Mouse (Mus musculus): ENCODE measurements around the gene Wfdc3. TPM values are rescaled to one million over a fixed set of nuclear protein-coding genes. Genes with fewer than 3 reads are reported as not detected.
"Not testable (repeated sequence)": the region's sequence is repeated elsewhere in the genome, so short reads cannot be mapped to it uniquely, and the experiment has no call there.

Wfdc3 gene
- total RNA-seq, 2 experiments from 2014 or later, result not detected

DNA sequence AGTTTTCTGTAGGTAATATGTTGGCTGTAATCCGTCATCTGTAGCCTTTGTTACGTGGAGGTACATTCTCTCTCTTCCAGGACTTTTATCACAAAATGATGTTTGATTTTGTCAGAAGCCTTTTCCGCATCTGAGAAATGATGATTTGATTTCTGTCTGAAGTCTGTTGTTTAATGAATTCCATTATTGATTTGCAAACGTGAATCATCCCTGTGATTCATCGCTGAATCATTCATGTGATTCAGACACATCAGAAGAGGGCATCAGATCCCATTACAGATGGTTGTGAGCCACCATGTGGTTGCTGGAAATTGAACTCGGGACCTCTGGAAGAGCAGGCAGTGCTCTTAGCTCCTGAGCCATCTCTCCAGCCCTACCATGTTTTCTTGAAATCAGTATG is 3.3 kb upstream of the Wfdc3 start:
- ATAC-seq (replicated peaks; ENCODE audit: low FRiP score, low TSS enrichment, poor library complexity, severe bottlenecking), result no peak

GRCm38 (mm10) chr2:164748191-164748590 is 2.5 kb upstream of the Wfdc3 start:
- ATAC-seq (replicated peaks; ENCODE audit: low FRiP score, low TSS enrichment, poor library complexity, severe bottlenecking), result no peak

GRCm38 (mm10) chr2:164746693-164747092 is 962 bp upstream of the Wfdc3 start:
- 0 out of 2 replicates have a peak, but pooled peaks have one; percentile 28 for ATAC-seq (replicated peaks; ENCODE audit: low FRiP score, low TSS enrichment, poor library complexity, severe bottlenecking)

DNA sequence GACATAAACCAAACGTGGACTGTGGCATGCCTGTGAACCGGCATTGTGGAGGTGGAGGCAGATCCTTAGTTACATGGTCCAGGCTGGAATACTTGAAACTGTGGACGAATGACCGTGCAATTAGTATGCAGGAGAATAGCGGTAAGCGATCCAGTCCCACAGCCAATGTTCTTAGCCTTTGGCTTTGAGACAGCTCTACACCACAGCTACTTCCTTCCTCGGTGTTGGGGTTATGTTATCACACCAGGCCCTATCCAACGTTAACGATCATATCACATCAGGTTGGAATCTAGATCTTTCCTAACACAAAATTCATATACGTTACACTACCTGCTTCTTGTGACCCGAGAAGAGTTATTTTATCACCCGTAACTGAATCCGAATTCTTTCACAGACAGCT is 744 bp downstream of the Wfdc3 start:
- no peak for ATAC-seq (replicated peaks; ENCODE audit: low FRiP score, low TSS enrichment, poor library complexity, severe bottlenecking)

DNA sequence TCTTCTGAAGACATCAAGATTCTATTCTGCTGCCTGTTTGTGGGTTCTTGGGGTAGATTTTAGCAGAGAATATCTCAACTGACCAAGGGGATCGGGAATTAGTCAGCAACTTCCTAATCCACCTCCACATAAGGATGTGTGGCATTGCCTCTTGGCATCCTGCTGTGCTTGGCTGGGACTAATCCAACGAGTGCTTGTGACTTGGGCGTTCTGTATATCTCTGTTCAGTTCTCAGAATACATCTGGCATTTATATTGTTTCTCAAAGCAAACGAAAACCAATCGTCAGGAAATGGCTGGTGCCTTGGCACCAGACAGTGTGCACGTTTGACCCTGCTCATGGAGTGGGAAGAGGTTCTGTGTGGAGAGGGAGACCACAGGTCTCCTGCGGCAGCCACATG is 5.9 kb downstream of the Wfdc3 start:
- ATAC-seq (replicated peaks; ENCODE audit: low FRiP score, low TSS enrichment, poor library complexity, severe bottlenecking), result no peak

DNA sequence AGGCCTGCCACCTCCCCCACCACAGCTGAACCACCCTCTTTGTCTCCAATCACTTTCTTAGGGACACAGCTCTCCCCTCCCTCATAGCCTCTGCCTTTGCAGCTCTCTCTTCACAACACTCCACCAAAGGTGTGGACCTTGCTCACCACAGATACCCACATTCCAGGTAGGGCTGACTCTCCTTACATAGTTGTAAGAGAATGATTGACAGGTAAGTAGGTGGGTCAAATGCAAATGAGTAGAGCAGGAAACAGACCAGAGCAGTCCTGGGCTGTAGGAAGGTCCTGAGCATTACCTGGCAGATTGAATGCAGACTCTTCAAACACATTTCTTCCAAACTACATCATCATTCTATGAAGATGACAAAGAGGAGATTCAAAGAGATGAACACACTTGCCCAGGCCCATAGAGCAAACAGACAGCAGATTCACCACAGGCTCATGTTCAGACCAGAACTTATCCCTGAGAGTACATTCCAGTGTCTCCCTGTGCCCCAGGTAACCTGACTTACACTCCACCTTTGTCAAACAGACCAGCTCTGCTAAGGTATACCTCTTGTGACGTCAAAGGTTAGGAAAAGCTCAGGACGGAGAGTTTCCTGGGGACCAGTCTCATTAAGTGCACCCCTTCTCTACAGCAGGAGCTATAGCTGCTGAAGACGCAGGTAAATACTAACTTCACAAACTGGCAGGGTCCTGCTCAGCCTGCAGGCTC is 8.2 kb downstream of the Wfdc3 start:
- no peak for ATAC-seq (replicated peaks; ENCODE audit: low FRiP score, low TSS enrichment, poor library complexity, severe bottlenecking)

DNA sequence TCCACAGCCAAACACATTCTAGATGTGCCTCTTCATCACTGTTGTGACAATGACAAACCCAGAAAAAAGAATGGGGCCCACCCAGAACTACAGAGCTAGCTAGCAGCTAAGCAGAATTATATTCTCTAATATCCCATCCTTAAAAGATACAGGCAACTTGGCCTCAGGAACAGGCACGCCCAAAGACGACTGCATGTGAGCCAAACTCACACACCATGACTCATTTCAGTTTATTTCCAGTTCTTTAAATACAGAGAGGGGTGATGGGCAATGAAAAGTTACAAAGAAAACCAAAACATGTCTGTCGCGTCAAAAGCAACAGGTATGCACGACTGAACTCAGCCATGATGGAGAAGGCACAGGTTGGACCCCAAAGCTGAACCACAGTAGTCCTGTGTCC is 10.3 kb downstream of the Wfdc3 start:
- ATAC-seq (replicated peaks; ENCODE audit: low FRiP score, low TSS enrichment, poor library complexity, severe bottlenecking), result no peak

DNA sequence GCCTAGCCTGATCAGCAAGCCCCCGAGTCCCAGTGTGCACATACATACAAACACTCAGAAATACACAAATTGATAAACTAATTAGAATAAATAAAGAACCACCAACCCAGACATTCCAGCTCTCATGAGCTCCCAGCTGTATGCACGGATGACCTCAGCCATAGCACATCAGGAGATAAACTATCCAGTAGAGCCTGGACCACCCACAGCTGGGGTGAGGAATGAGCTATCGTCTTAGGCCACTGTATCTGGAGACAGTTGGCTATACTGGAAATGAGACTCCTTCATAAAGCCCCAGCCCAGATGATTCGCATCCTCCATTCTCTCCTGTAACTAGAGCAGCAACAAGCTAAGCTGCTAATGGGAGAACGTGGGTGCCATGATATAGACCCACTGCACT is 10.9 kb downstream of the Wfdc3 start:
- ATAC-seq (replicated peaks; ENCODE audit: low FRiP score, low TSS enrichment, poor library complexity, severe bottlenecking), result no peak

DNA sequence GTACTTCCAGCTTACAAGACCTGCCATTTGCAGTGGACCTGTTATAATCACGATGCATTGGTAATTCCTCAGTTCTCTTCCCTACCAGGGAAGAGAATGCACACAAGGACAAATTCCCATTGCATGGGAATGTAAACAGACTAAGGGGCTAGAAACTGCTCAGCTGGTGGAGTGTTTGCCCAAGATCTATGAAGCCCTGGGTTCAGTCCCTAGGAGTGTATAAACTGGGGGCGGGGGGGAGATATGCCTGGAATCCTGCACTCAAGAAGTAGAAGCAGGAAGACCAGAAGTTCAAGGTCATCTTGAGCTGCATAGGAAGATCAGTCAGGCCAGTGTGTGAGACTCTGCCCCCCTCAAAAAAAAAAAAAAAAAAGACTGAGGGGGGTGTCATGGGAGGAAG is 12.5 kb downstream of the Wfdc3 start:
- no peak for ATAC-seq (replicated peaks; ENCODE audit: low FRiP score, low TSS enrichment, poor library complexity, severe bottlenecking)

GRCm38 (mm10) chr2:164731719-164732118 is 14.0 kb downstream of the Wfdc3 start:
- no peak; the same call in 1 of the 2 replicates for ATAC-seq (replicated peaks; ENCODE audit: low FRiP score, low TSS enrichment, poor library complexity, severe bottlenecking)

- ATAC-seq (replicated peaks; ENCODE audit: low FRiP score, low TSS enrichment, poor library complexity, severe bottlenecking), result peak; percentile 82
Measured at GRCm38 (mm10) chr2:164725895-164726619, 19.7 kb downstream of the Wfdc3 start.

DNA sequence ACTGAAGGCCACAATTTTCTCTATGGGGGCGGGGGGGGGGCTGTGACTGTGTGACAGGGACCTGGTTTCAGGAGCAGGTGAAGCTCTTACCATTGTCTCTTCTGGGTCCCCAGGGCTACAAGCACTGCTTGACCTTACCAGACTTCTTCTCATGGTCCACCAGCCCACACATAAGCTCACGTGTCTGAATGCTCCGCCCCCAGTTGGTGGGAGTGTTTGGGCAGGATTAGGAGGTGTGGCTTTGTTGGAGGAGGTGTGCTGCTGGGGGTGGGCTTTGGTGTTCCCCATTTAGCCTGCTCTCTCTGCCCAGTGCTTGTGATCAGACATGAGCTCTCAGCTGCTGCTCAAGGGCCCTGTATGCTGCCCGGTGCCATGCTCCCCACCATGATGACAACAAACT is 22.5 kb downstream of the Wfdc3 start:
- no peak for ATAC-seq (replicated peaks; ENCODE audit: low FRiP score, low TSS enrichment, poor library complexity, severe bottlenecking)

DNA sequence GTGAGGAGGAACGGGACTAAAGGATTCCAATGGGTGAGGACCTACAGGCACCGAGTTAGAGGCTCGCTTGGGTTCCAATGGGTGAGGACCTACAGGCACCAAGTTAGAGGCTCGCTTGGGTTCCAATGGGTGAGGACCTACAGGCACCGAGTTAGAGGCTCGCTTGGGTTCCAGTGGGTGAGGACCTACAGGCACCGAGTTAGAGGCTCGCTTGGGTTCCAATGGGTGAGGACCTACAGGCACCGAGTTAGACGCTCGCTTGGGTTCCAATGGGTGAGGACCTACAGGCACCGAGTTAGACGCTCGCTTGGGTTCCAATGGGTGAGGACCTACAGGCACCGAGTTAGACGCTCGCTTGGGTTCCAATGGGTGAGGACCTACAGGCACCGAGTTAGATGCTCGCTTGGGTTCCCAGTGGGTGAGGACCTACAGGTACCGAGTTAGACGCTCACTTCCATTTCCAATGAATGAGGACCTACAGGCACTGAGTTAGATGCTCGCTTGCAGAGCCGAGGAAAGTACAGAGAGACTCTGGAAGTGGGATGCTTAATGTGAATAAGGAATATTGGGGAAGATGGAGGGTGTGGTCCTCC is 29.4 kb downstream of the Wfdc3 start:
- not testable (repeated sequence) for ATAC-seq (replicated peaks; ENCODE audit: low FRiP score, low TSS enrichment, poor library complexity, severe bottlenecking)

DNA sequence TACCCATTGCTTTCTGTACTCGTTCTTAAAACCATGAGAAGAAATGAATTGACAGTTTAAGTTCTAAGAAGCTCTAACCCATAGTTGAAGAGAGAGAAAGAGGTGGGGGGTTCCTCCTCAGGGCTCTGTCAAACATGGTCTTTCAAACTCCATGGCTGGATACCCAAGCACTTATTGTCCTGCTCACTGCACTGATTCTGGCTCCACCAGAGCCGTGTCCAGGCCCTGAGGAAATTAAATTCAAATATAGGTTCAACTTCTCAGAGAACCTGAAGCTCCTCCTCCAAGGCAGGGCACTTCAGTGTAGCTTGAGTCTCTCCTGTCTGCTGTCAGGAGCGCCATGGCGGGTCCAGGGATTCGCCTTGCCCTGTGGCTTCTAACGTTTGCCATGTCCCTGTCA is 30.7 kb downstream of the Wfdc3 start, which contains the start of gene Spint5:
Gene Spint5, plus strand, starts transcription at position 301 of the 400 bp plus-strand sequence.
- ATAC-seq (replicated peaks; ENCODE audit: low FRiP score, low TSS enrichment, poor library complexity, severe bottlenecking), result no peak

DNA sequence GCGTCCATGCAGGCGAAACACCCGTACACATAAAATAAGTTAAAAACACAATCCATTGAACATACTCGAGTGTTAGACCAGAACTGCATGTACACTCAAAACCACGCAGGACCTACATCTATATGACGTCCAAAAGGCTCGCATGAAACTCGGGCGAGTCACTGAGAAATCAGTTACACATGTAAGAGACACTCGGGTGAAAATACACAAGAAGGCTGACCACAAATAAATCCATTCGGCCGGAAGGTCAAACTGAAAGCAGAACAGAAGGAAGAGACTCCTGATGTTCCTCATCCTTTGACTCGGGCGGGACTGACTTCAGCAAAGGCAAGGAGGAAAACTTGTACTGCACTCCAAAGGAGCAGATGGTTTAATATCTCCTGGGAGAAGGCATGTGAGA is 39.7 kb downstream of the Wfdc3 start:
- ATAC-seq (replicated peaks; ENCODE audit: low FRiP score, low TSS enrichment, poor library complexity, severe bottlenecking), result no peak

DNA sequence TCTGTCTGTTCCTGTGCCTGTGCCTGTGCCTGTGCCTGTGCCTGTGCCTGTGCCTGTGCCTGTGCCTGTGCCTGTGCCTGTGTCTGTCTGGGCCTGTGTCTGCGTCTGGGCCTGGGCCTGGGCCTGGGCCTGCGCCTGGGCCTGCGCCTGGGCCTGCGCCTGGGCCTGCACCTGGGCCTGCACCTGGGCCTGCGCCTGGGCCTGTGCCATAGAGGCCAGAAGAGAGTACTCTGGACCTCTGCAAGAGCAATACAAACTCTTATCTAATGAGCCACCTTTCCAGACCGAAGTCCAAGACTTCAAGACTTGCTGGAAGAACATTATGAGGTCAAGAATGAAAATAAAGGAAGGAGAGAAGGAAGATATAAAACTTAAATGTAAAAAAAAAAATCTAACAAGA is 40.4 kb downstream of the Wfdc3 start:
- no peak for ATAC-seq (replicated peaks; ENCODE audit: low FRiP score, low TSS enrichment, poor library complexity, severe bottlenecking)

DNA sequence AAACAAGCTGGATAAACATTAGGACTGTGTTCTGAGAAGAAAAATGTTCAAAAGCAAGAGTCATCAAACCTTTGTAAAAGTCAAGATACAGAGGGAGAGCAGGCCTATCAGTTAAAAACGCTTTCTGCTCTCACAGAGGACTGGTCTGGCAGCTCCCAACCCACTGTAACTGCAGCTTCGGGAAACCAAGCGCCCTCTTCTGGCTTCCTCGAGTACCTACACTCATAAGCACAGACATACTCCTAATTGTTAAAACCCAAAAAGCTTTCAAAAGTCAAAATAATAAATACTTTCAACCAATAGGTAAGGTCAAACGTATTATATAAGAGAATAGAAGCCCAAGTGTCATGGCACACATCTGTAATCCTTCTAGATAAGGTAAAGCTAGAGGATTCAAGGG is 41.5 kb downstream of the Wfdc3 start:
- ATAC-seq (replicated peaks; ENCODE audit: low FRiP score, low TSS enrichment, poor library complexity, severe bottlenecking), result no peak

DNA sequence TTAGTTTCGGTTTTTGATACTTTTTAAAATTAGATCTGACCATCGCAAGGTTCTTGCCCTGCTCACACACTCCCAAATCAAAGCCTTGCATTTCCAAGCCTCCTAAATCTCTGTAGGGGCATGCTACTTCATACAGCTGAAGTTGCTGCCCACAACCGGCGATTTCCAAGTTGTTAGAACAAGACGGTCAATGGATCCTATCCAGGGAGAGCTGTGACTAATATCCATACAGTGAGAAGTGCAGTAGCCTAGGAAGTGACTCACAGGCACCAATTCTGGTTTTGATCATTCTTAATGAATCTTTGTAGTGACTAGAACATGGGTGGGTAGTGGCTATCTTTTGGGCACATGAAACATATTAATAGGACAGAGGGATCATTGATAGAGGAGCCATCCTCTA is 44.0 kb downstream of the Wfdc3 start:
- ATAC-seq (replicated peaks; ENCODE audit: low FRiP score, low TSS enrichment, poor library complexity, severe bottlenecking), result no peak

DNA sequence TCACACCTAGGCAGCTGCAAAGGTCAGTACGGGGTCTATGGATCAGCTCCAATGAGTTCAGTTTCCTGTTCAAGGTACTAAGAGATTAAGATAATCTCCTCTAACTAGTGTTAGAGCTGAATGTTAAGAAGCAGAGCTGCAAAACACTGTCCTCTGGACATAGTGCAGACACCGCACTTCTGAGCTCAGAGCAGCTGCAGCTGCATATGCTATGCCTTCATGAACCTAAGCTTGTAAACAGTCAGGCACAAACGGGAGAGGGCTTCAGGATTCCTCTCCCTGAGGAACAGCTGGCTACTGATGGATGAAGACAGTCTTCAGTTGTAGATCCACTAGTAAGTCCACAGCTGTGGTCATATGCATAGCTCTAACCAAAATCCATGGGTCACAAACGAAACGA is 44.8 kb downstream of the Wfdc3 start:
- no peak for ATAC-seq (replicated peaks; ENCODE audit: low FRiP score, low TSS enrichment, poor library complexity, severe bottlenecking)

DNA sequence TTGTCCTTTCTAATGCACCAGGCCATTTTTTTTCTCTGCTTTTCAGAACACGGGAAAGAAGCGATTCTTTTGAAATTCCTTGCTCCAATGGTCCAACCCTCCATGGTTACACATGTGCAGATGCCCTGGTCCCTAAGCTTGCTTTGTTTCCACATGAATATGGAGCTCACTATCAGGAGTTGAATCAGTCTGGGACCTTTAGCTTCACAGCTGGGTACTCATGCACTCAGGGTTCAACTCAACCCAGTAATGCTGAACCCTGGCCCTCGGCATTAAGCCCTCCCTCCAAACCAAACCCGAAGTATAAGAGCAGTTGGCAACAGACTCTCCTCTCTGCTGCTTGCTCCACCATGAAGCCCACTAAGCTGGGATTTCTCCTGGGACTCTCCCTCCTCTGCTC is 47.5 kb downstream of the Wfdc3 start, which contains the start of gene Spint4:
Gene Spint4, plus strand, starts transcription at position 301 of the 400 bp plus-strand sequence.
- ATAC-seq (replicated peaks; ENCODE audit: low FRiP score, low TSS enrichment, poor library complexity, severe bottlenecking), result no peak

DNA sequence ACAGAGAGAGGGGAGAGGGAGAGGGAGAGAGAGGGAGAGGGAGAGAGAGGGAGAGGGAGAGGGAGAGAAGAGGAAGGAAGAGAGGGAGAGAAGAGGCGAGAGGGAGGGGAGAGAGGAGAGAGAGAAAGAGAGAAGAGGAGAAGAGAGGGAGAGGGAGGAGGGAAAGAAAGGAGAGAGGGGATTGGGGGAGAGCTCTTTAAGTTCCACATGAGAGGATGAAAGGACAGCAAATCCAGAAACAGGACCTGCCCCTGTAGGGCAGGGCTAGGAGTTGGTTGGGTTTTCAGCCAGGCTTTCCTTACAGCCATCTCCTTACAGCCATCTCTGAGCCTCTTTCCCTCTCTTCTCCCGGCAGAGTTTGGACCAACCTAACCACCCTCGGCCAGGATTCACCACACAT is 60.9 kb downstream of the Wfdc3 start, which contains the start of gene Wfdc13:
Gene Wfdc13, plus strand, starts transcription at position 301 of the 400 bp plus-strand sequence.
- ATAC-seq (replicated peaks; ENCODE audit: low FRiP score, low TSS enrichment, poor library complexity, severe bottlenecking), result no peak

All from megakaryocyte-erythroid progenitor cell, adult 5-6 weeks (primary cell).